Comparison of ENCODE assay signal across 11 mouse cellular contexts in the genomic region with DNA sequence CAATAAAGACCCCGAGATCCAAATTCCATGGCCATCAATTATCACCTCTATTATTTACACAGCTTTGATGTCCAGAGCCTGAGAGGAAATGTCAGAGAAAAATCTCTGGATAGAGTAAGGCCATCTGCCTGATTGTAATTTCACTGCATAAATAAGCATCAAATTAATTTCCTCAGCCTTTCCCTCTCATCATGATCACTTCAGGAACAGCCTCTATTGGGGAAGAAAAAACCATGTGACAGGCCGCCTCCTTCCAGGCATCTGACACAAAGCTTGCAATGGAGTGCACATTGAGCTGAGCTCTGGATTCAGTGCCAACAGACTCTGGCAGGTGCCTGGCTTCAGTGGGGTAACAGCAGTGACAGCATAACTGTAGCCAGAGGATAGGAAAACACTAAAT.
DNase-seq lines count a peak whose midpoint lies in the region; ATAC-seq lines count a peak whose summit lies in the region.
"Had no signal": no experiment of that assay in that cellular context is flagged by ENCODE, and none has a peak within 500 bp of the region (broad histone marks: within the 10 kb centered on the region; RNA-seq: fewer than 3 reads in every experiment).

No protein-coding gene starts in this region.

- WGBS in neural tube, embryonic 14.5 days, result 55% methylated on average over 2 of the region's 2 CpGs
- 53% methylated on average over 2 of the region's 2 CpGs for WGBS in kidney, embryonic 15.5 days

- intact Hi-C loops in heart, postnatal 10 days (cut with DNase I), result no loop called here

- no peak overlapping the region for H3K4me2 ChIP-seq in neural tube, embryonic 14.5 days (ENCODE audit: low read depth, low read length)
- no peak overlapping the region for H3K4me2 ChIP-seq in kidney, embryonic 15.5 days
- H3K4me2 ChIP-seq: heart, embryonic 15.5 days; lung, embryonic 14.5 days had no signal

- peak; percentile 36 to 37 for DNase-seq in heart, postnatal 10 days
- DNase-seq in heart, adult 8-10 months (ENCODE audit: low spot score), result no peak
- peak; percentile 94 for DNase-seq in cerebellum, adult 9-11 months
- peak; percentile 56 for DNase-seq in layer of hippocampus, adult 11-12 months (ENCODE audit: low spot score)
- DNase-seq in lung, postnatal 36 days, result no peak
- DNase-seq: lung, embryonic 14.5 days had no signal

- H3K36me3 ChIP-seq in neural tube, embryonic 14.5 days (ENCODE audit: control insufficient read depth, insufficient read depth, low read length), result 0 out of 2 replicates have a peak, but pooled peaks cover 10% of the 10 kb centered on the region
- peaks cover 60% of the 10 kb centered on the region for H3K36me3 ChIP-seq in kidney, embryonic 15.5 days

- no peak overlapping the region for H3K9ac ChIP-seq in neural tube, embryonic 14.5 days (replicated peaks; ENCODE audit: low read depth, low read length)
- no peak overlapping the region for H3K9ac ChIP-seq in kidney, embryonic 15.5 days
- H3K9ac ChIP-seq: heart, embryonic 15.5 days; lung, embryonic 14.5 days had no signal

- H3K4me1 ChIP-seq in neural tube, embryonic 14.5 days (ENCODE audit: control insufficient read depth, insufficient read depth, low read length), result no peaks in the 10 kb centered on the region
- no peaks in the 10 kb centered on the region for H3K4me1 ChIP-seq in kidney, embryonic 15.5 days

- H3K4me3 ChIP-seq in neural tube, embryonic 14.5 days (ENCODE audit: low read depth, low read length), result no peak overlapping the region
- H3K4me3 ChIP-seq in kidney, embryonic 15.5 days (replicated peaks), result no peak overlapping the region
- H3K4me3 ChIP-seq: heart, embryonic 15.5 days had no signal

- H3K27ac ChIP-seq in neural tube, embryonic 14.5 days (ENCODE audit: low read depth, low read length), result no peak overlapping the region
- no peak overlapping the region for H3K27ac ChIP-seq in kidney, embryonic 15.5 days
- H3K27ac ChIP-seq: heart, embryonic 15.5 days had no signal

- no peaks in the 10 kb centered on the region for H3K27me3 ChIP-seq in neural tube, embryonic 14.5 days (ENCODE audit: control insufficient read depth, insufficient read depth, low read length)
- H3K27me3 ChIP-seq in kidney, embryonic 15.5 days, result no peaks in the 10 kb centered on the region
- H3K27me3 ChIP-seq: CH12.LX; heart, embryonic 15.5 days had no signal

- ATAC-seq in neural tube, embryonic 14.5 days (ENCODE audit: low read depth), result peak; percentile 77
- no peak for ATAC-seq in monocyte, adult 5-6 weeks (replicated peaks; ENCODE audit: insufficient number of reproducible peaks, low FRiP score, low TSS enrichment, poor library complexity, severe bottlenecking)
- ATAC-seq in kidney, embryonic 15.5 days (replicated peaks; ENCODE audit: low FRiP score), result no peak

- no peaks in the 10 kb centered on the region for H3K9me3 ChIP-seq in neural tube, embryonic 14.5 days (ENCODE audit: control insufficient read depth, low read length)
- no peaks in the 10 kb centered on the region for H3K9me3 ChIP-seq in kidney, embryonic 15.5 days (replicated peaks)
- H3K9me3 ChIP-seq: heart, embryonic 15.5 days had no signal

Comparison
In these comparisons a context has a peak if more than half of its experiments do, and no peak if none do; other contexts are left out.
1. DNase-seq: peak in heart, postnatal 10 days (2 of 2), cerebellum, adult 9-11 months (single experiment) and layer of hippocampus, adult 11-12 months (single experiment); none in heart, adult 8-10 months (single experiment) and lung, postnatal 36 days (single experiment).